Mouse (Mus musculus) E14TG2a.4 (cell line): ENCODE data around the gene Insl3.

Experiments
- CTCF ChIP-seq: conservative IDR thresholded peaks from 2 replicates; pipeline ENCODE4 v1.5.1; 2014; ENCODE audit warnings: low read length
- POU5F1 ChIP-seq: IDR thresholded peaks from 2 replicates; pipeline ENCODE4 v1.6.1; 2014; ENCODE audit warnings: low read length, borderline replicate concordance

DNA sequence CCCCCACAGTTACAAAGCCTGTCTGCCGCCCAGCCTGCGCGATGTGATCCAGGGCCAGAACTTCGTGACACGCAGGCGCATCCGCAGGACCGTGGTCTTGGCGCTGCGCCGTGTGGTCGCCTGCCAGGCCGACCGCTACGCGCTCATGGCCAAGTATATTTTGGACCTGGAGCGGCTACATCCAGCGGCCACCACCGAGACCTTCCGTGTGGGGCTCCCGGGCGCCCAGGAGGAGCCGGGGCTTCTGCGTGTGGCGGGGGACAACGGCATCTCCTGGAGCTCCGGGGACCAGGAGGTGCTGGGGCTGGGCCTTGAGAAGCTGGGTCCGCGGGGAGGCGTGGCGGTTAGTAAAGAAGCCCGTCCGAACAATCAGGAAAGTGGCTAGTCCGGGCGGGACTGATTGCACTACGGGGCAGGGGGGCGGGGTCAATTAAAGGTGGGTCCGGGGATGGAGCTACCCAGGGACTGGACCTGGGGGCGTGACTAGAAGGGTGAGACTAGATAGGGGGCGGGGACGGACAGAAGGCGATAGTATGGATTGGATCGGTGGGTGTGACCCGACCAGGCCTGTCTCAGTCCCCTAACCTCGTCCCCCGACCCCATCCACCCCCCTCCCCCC is 9.4 kb upstream of the Insl3 start:
- TF ChIP-seq CTCF (no peak), POU5F1 (no peak)
